18 mouse cellular contexts compared by ENCODE assay signal in the genomic region with DNA sequence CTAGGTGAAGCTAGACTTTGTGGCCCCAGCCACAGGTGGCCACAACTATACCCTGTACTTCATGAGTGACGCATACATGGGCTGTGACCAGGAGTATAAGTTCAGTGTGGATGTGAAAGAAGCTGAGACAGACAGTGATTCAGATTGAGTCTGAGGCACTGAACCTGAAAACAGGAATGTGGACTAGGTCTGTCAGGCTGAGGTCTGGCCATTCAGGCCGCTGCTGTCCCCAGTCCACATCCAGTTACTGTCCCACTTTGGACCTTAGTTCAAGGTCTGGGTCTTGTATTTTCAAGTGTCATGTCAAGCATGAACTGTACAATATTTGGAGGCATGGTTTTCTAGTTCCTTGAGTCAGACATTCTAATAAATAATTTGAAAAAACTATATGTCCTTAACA. TPM values are rescaled to one million over a fixed set of nuclear protein-coding genes. Genes with fewer than 3 reads are reported as not detected.
"Had no signal": no experiment of that assay in that cellular context is flagged by ENCODE, and none has a peak within 500 bp of the region (broad histone marks: within the 10 kb centered on the region; RNA-seq: fewer than 3 reads in every experiment).

No protein-coding gene starts in this region.

- H3K4me3 ChIP-seq: intestine, embryonic 15.5 days; limb, embryonic 12.5 days; limb, embryonic 15.5 days; liver, embryonic 13.5 days; lung, embryonic 15.5 days; megakaryocyte, embryonic 14.5 days; midbrain, embryonic 10.5 days had no signal

- H3K4me1 ChIP-seq: intestine, embryonic 15.5 days; limb, embryonic 12.5 days; limb, embryonic 15.5 days; liver, embryonic 13.5 days; lung, embryonic 15.5 days; midbrain, embryonic 10.5 days had no signal

- H3K27ac ChIP-seq: intestine, embryonic 15.5 days; limb, embryonic 12.5 days; limb, embryonic 15.5 days; liver, embryonic 13.5 days; lung, embryonic 15.5 days; midbrain, embryonic 10.5 days had no signal

- DNase-seq: left cerebral cortex, postnatal 4 days; liver, embryonic 13.5 days; lung, adult 18-20 months; lung, postnatal 10 days; lung, postnatal 36 days; midbrain, embryonic 14.5 days; right cerebral cortex, adult 18-20 months; right cerebral cortex, postnatal 25 days; thymus, adult 18-20 months; thymus, postnatal 36 days had no signal

- H3K9ac ChIP-seq: intestine, embryonic 15.5 days; limb, embryonic 12.5 days; limb, embryonic 15.5 days; liver, embryonic 13.5 days; lung, embryonic 15.5 days had no signal

- H3K9me3 ChIP-seq: intestine, embryonic 15.5 days; limb, embryonic 12.5 days; limb, embryonic 15.5 days; liver, embryonic 13.5 days; lung, embryonic 15.5 days; megakaryocyte, embryonic 14.5 days; midbrain, embryonic 10.5 days had no signal

- H3K4me2 ChIP-seq: intestine, embryonic 15.5 days; limb, embryonic 12.5 days; limb, embryonic 15.5 days; liver, embryonic 13.5 days; lung, embryonic 15.5 days had no signal

- ATAC-seq: hindbrain, embryonic 16.5 days; intestine, embryonic 15.5 days had no signal

- H3K27me3 ChIP-seq: intestine, embryonic 15.5 days; limb, embryonic 12.5 days; limb, embryonic 15.5 days; liver, embryonic 13.5 days; lung, embryonic 15.5 days; megakaryocyte, embryonic 14.5 days had no signal

RNA-seq across cellular contexts. Expression of a gene that starts 32.0 kb away (rescaled TPM):
- total RNA-seq: midbrain, postnatal 0 days had no signal
